In the genomic region with DNA sequence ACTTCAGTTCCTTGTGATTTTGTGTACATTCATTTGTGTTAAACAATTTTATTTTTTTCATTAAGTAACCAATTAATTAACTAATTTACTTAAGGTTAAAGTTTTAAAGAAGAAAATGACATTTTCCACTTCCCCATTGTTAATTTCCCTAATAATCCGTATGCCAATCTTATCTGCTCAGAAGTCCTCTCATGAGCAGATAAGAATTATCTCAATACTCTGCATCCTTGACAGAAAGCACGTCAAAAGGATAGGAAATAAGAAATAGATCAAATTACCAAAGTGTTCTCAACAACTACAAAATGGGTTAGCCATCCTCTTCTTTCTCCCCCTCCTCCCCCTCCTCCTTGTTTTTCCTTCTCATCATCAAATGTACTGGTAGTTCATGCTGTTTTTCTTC, we compare ENCODE assay signal across 15 mouse cellular contexts.
"Had no signal": no experiment of that assay in that cellular context is flagged by ENCODE, and none has a peak within 500 bp of the region (broad histone marks: within the 10 kb centered on the region; RNA-seq: fewer than 3 reads in every experiment).

No protein-coding gene starts in this region.

- H3K27ac ChIP-seq: neural tube, embryonic 13.5 days; neural tube, embryonic 15.5 days; stomach, embryonic 15.5 days; stomach, postnatal 0 days had no signal

- H3K4me1 ChIP-seq: neural tube, embryonic 13.5 days; neural tube, embryonic 15.5 days; stomach, embryonic 15.5 days had no signal

- DNase-seq: right cerebral cortex, adult 18-20 months; right cerebral cortex, postnatal 14 days; right cerebral cortex, postnatal 25 days; right cerebral cortex, postnatal 4 days; spleen, adult 18-20 months; thymus, adult 18-20 months; thymus, adult 2 months; thymus, postnatal 14 days; thymus, postnatal 25 days; thymus, postnatal 36 days; thymus, postnatal 4 days had no signal

- H3K36me3 ChIP-seq: neural tube, embryonic 13.5 days; neural tube, embryonic 15.5 days; stomach, embryonic 15.5 days had no signal

- H3K4me3 ChIP-seq: neural tube, embryonic 13.5 days; neural tube, embryonic 15.5 days; stomach, embryonic 15.5 days had no signal

- H3K27me3 ChIP-seq: neural tube, embryonic 13.5 days; neural tube, embryonic 15.5 days; stomach, embryonic 15.5 days had no signal

- H3K9ac ChIP-seq: neural tube, embryonic 13.5 days; neural tube, embryonic 15.5 days; stomach, embryonic 15.5 days had no signal

- H3K4me2 ChIP-seq: neural tube, embryonic 13.5 days; neural tube, embryonic 15.5 days; stomach, embryonic 15.5 days had no signal

- H3K9me3 ChIP-seq: neural tube, embryonic 13.5 days; neural tube, embryonic 15.5 days; stomach, embryonic 15.5 days had no signal
